ENCODE assay signal across 12 mouse cellular contexts in the genomic region with DNA sequence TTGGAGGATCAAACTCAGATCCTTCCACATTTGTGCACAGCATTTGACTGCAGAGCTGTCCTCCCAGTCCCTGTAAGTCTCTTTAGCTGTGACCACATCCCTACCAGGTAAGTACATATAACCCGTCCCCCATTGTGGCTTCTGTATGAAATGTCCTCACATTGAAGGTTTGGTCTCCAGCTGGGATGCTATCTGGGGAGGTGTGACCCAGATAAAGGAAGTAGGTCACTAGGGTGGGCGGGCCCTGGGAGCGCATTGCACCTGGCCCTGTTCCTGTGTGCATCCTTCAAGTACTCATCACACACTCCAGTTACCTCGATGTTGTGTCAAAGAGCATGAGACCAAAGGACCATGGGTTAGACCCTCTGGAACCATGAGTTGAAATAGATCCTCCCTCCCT. TPM values are rescaled to one million over a fixed set of nuclear protein-coding genes. Genes with fewer than 3 reads are reported as not detected.
"Had no signal": no experiment of that assay in that cellular context is flagged by ENCODE, and none has a peak within 500 bp of the region (broad histone marks: within the 10 kb centered on the region; RNA-seq: fewer than 3 reads in every experiment).

No protein-coding gene starts in this region.

- DNase-seq: lung, adult 18-20 months; lung, embryonic 14.5 days; lung, postnatal 10 days; lung, postnatal 4 days; midbrain, embryonic 14.5 days; right cerebral cortex, postnatal 14 days had no signal

RNA-seq across cellular contexts. Expression of a gene that starts 42.8 kb away (rescaled TPM):
- total RNA-seq: liver, adult 2 months; megakaryocyte-erythroid progenitor cell, adult 5-6 weeks had no signal
- polyA plus RNA-seq: liver, adult 2 months; liver, embryonic 12.5 days; liver, embryonic 14.5 days; liver, embryonic 16.5 days; testis, adult 2 months had no signal
